Mouse (Mus musculus) C2C12 (cell line): ENCODE results near the gene Izumo4. TPM values are rescaled to one million over a fixed set of nuclear protein-coding genes. Genes with fewer than 3 reads are reported as not detected.

Source experiments
- H3K27me3 ChIP-seq: one replicate; pipeline ENCODE4 v1.6.1; 2011; ENCODE audit not compliant: control insufficient read depth, insufficient read depth, insufficient read length
- H3K36me3 ChIP-seq: one replicate; pipeline ENCODE4 v1.6.1; 2011; ENCODE audit not compliant: control insufficient read depth, insufficient read depth
- H3K4me3 ChIP-seq: one replicate; pipeline ENCODE4 v1.5.1; 2011; ENCODE audit warnings: mild to moderate bottlenecking, control low read depth; ENCODE audit not compliant: poor library complexity, insufficient read depth, severe bottlenecking
- H3K79me2 ChIP-seq: one replicate; pipeline ENCODE4 v1.6.1; 2011; ENCODE audit not compliant: control insufficient read depth, insufficient read depth
- H3K79me3 ChIP-seq: one replicate; pipeline ENCODE4 v1.6.1; 2011; ENCODE audit warnings: low read depth, control low read depth
- H3ac ChIP-seq: one replicate; pipeline ENCODE3; 2011; ENCODE audit warnings: low read depth; ENCODE audit not compliant: control insufficient read depth, insufficient read length
- CEBPB ChIP-seq: IDR thresholded peaks from one replicate; pipeline ENCODE4 v1.6.1; 2011; ENCODE audit warnings: low read depth, mild to moderate bottlenecking, control low read depth, moderate library complexity
- CTCF ChIP-seq: IDR thresholded peaks from one replicate; pipeline ENCODE4 v1.5.1; 2011; ENCODE audit not compliant: control insufficient read depth, insufficient read depth, insufficient read length
- FOSL1 ChIP-seq: IDR thresholded peaks from one replicate; pipeline ENCODE4 v1.8.0; 2011; ENCODE audit warnings: mild to moderate bottlenecking, low read length; ENCODE audit not compliant: poor library complexity, insufficient read depth, severe bottlenecking
- MAX ChIP-seq: IDR thresholded peaks from one replicate; pipeline ENCODE4 v1.6.1; 2011; ENCODE audit warnings: mild to moderate bottlenecking, control low read depth
- MYOD1 ChIP-seq: IDR thresholded peaks from one replicate; pipeline ENCODE4 v1.6.1; 2011; ENCODE audit warnings: low read depth; ENCODE audit not compliant: control insufficient read depth, insufficient read length
- MYOG ChIP-seq: IDR thresholded peaks from one replicate; pipeline ENCODE4 v1.6.1; 2011; ENCODE audit not compliant: control insufficient read depth, insufficient read length; ENCODE audit errors: extremely low read depth
- USF1 ChIP-seq: IDR thresholded peaks from one replicate; pipeline ENCODE4 v1.6.1; 2011; ENCODE audit warnings: low read depth, mild to moderate bottlenecking, control low read depth, moderate library complexity
- polyA plus RNA-seq: library from polyadenylated mRNA; unstranded; fragments of >200 nt; fragmentation: generic; extraction: Trizol; gene quantifications from one replicate; pipeline ENCODE4 v1.2.1, GENCODE M21; 2012; ENCODE audit warnings: missing spikeins

Gene Izumo4
- polyA plus RNA-seq, 1 experiment = 0.43 TPM

- TF ChIP-seq MAX (no peak), CTCF (no peak), USF1 (no peak), CEBPB (no peak), MYOD1 (no peak), MYOG (no peak), FOSL1 (no peak)
Observed at GRCm38 (mm10) chr10:80671936-80672690, 29.9 kb upstream of the Izumo4 start.

GRCm38 (mm10) chr10:80673690-80674089 lies 28.3 kb upstream of the Izumo4 start:
- no peaks in the 10 kb centered on the region for H3K27me3 ChIP-seq
- H3K79me3 ChIP-seq = peaks cover 30% of the 10 kb centered on the region
- TF ChIP-seq CTCF (no peak), FOSL1 (no peak), CEBPB (no peak), MYOG (no peak), MAX (no peak), USF1 (no peak), MYOD1 (no peak)
- H3ac ChIP-seq = peak overlapping the region; percentile 8
- H3K36me3 ChIP-seq = peaks cover 27% of the 10 kb centered on the region
- no peak overlapping the region for H3K4me3 ChIP-seq
- peaks cover 51% of the 10 kb centered on the region for H3K79me2 ChIP-seq

More at GRCm38 (mm10) chr10:80671936-80672690, 29.9 kb upstream of the Izumo4 start:
- H3K4me3 ChIP-seq = no peak overlapping the region
- H3K27me3 ChIP-seq = no peaks in the 10 kb centered on the region
- H3K36me3 ChIP-seq = peaks cover 43% of the 10 kb centered on the region
- peaks cover 51% of the 10 kb centered on the region for H3K79me2 ChIP-seq
- H3K79me3 ChIP-seq = peaks cover 30% of the 10 kb centered on the region
- H3ac ChIP-seq = no peak overlapping the region

- H3K79me3 ChIP-seq = peaks cover 30% of the 10 kb centered on the region
- TF ChIP-seq CTCF = peak; percentile 27
- TF ChIP-seq CEBPB = no peak
- TF ChIP-seq MYOG = no peak
- peak overlapping the region; percentile 66 for H3K4me3 ChIP-seq
- peak overlapping the region; percentile 8 for H3ac ChIP-seq
- no peaks in the 10 kb centered on the region for H3K27me3 ChIP-seq
- peaks cover 51% of the 10 kb centered on the region for H3K79me2 ChIP-seq
- H3K36me3 ChIP-seq = peaks cover 22% of the 10 kb centered on the region
Observed at GRCm38 (mm10) chr10:80674161-80674711, 27.7 kb upstream of the Izumo4 start.

GRCm38 (mm10) chr10:80674851-80675404 lies 27.1 kb upstream of the Izumo4 start:
- H3K79me3 ChIP-seq = peaks cover 30% of the 10 kb centered on the region
- TF ChIP-seq MYOD1 (no peak), FOSL1 (no peak), CTCF (no peak)
- peak overlapping the region; percentile 94 for H3ac ChIP-seq
- no peaks in the 10 kb centered on the region for H3K27me3 ChIP-seq
- H3K4me3 ChIP-seq = peak overlapping the region; percentile 66
- peaks cover 51% of the 10 kb centered on the region for H3K79me2 ChIP-seq
- H3K36me3 ChIP-seq = peaks cover 15% of the 10 kb centered on the region

- TF ChIP-seq CTCF (no peak), MAX (no peak), MYOG (no peak), MYOD1 (no peak), USF1 (no peak), CEBPB (no peak), FOSL1 (no peak)
- peaks cover 51% of the 10 kb centered on the region for H3K79me2 ChIP-seq
- no peaks in the 10 kb centered on the region for H3K27me3 ChIP-seq
- H3ac ChIP-seq = peak overlapping the region; percentile 94
- peaks cover 30% of the 10 kb centered on the region for H3K79me3 ChIP-seq
- H3K4me3 ChIP-seq = peak overlapping the region; percentile 66
- H3K36me3 ChIP-seq = peaks cover 10% of the 10 kb centered on the region
Observed at GRCm38 (mm10) chr10:80675405-80676197, 26.4 kb upstream of the Izumo4 start.
